Mouse (Mus musculus) ovary, postnatal 36 days (tissue): Measurements from ENCODE around the gene Pard3.

Source experiments
- DNase-seq: peaks from one replicate; pipeline ENCODE4 v3.0.0; 2022; ENCODE audit warnings: low spot score, mixed read lengths

The Pard3 gene

DNA sequence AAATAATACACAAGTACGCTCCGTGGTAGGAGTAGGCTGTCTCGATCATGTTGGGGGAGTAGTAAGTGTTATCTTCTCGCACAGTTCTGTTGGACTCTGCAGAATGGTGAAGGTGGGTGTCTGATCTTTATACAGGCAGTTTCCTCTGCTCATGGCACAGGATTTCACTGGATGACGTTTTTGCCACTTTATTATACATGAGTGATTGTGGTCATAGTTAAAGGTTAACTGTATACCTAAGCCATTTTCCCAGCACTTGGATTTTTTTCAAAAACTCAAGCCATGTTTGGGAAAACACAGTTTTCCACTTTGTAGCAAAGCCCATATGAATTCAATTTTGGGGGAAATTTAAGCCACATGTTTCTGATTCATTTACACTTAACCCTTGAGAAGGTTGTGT, 489.9 kb downstream of the Pard3 start:
- DNase-seq, result no peak

DNA sequence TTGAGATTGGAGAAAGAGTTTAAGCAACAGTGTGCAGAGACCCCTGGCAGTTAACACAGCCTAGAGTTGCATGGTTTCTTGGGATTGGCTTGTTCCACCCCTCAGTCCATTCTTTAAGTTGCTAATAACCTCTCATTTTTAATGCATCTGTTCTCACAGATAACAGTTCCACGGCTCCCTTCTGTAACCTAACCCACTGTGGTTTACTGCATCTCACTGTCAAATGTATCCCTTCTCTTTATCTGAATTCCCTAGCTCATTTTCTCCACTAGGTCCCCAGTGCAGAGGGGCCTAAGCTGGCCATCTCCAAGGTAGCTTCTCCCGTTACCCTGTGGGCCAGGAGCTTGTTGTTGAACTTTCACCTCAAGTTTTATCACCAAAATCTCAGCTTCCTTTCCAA, 492.1 kb downstream of the Pard3 start:
- DNase-seq, result no peak

DNA sequence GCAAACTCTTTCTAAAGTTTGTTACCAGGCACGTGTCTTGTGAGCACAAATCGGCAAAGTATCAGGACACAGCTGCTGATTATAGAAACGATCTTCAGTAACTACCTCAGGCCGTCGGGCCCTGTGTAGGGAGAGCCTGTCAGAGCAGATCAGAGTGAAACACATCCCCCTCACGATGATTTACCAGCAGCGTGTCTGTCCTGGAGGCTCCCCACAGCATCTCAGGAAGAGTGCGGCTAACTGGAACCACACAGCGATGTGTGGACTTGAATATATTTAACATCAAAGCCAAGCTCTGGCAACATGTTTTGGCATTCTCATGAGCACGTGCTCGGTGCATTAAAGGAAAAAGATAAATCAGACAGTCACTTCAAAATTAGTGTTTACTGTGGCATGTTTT, 493.3 kb downstream of the Pard3 start:
- DNase-seq, result no peak

DNA sequence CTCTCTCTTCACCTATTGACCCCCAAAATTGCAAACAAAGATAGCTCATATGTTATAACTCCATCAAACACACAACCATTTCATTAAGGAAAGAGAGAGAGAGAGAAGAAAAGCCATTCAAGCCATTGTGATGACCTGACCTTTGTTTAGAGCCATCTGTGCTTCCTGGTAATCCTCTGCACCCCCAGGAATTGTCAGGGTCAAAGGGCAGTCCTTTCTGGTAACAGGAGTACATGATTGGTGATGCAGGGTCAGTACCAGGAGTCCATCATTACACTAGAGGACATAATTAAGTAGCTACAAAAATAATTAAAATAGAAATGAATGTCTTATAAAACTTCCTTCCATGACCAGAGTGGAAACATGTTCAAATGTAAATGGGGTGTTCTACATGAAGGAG, 493.9 kb downstream of the Pard3 start:
- DNase-seq, result no peak

DNA sequence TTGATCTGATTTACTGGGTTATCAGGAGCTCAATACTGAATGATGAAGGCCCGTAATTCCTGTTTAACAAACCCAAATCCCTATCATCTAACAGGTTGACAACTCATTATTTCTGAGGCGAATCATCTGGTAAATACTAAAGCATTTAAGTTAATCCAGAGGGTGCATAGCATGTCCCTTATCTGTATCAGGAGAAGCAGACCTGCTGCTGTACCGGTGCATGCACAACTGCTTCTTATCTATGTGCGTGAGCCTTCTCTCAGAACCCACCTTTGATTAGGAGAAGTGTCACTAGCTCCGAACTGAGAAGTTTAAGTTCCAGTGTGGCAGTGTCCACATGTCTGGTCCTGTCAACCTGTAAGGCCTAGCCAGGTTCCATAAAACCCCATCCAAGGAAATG, 499.9 kb downstream of the Pard3 start:
- no peak for DNase-seq

DNA sequence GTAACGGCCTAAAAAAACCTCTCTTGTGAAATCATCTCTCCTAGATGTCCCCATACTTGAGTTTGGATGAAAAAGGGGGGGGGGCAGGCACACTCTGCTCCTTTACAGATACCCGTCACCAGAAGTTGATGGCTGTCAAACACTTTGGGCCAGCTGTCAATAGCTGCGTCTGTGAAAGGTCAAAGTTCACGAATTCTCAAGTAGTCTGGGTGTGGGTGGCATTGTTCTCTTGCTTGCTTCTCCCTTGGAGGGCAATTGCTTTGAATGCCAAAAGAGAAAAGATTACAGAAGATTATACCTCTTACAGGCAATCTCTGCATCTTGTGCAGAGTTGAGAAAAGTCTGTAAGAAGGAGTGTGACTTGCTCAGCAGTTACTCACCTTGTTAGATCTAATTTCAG, 500.7 kb downstream of the Pard3 start:
- DNase-seq, result no peak

DNA sequence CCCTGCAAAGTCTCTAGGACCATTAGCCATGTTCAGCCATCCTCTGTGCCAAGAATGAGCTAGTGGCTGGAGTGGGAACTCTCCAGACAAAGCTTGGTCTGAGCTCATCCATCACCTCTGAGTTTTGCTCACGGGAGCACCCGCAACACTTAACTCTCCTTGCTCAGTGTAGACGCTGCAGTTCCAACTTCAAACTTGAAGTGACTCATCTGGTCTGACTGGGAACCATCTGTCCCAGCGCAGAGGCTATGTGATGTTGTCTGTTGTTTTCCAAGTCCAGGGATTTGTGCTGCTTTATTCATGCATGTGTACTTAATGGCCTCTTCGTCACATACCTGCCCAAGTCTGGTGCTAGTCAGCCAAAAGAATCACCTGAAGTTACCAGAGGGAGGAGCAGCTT, 505.5 kb downstream of the Pard3 start:
- DNase-seq, result no peak

DNA sequence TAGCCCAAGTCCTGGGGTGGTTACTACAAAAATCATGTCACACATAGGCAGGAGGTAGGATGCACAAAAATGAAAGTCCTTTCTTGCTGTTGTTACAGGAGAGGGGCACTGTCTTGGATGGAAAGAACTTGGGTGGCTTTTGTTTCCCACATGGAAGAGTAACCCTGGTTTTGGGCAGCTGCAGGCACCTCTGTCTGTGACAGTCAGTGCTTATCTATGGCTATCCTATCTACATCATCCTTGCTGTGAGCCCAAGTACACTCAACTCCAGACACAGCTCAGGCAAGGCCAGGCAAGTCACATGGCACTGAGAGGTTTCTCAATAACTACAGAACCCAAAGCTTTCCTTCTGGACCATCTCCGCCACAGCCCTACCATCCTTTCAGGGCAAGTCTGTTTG, 506.8 kb downstream of the Pard3 start:
- DNase-seq, result no peak

DNA sequence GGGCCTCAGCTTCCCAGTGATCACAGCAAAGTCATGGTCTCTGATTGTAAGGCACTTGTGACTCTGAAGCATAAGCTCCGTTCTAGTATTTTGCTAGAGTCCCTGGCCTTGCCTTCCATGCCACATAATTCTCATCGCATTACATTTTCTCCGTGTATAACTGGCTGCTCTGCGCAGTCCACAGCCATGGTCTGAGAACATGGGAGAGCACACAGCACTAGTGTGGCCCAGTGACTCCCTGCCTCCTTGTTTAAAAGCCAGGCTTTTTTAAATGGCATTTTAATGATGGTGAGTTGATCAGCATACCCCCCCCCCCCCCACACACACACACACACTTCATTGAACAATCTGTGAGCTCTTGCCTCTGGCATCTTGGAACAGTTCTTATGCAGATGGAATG, 508.8 kb downstream of the Pard3 start:
- no peak for DNase-seq

DNA sequence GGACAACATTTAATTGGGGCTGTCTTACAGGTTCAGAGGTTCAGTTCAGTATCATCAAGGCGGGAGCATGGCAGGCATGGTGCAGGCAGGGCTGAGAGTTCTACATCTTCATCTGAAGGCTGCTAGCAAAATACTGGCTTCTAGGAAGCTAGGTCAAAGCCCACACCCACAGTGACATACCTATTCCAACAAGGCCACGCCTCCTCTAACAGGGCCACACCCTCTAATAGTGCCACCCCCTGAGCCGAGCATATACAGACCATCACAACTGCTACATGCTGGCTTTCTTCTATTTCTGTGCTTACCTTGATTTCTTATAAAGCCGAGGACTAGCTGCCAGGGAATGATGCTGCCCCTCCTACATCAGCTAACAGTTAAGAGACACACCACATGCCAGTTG, 513.0 kb downstream of the Pard3 start:
- DNase-seq, result no peak

DNA sequence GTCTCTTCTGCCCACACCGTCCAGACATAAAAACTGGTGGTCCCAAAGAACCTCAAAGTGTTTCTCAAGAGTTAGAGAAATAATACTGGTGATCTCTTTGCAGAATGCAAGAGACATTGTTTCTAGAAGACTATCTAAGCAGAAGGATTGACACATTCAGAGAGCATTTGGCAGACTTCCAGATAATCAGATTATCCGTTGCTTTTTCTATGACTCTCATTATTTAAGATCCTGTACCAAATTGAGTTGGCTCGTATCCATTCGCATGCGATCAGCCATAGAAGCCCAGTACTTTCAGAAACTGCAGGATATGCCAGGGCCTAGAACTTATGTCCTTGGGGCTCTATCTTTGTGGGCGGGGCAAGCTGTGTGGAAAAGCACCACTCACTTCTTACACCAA, 514.0 kb downstream of the Pard3 start:
- DNase-seq, result no peak

DNA sequence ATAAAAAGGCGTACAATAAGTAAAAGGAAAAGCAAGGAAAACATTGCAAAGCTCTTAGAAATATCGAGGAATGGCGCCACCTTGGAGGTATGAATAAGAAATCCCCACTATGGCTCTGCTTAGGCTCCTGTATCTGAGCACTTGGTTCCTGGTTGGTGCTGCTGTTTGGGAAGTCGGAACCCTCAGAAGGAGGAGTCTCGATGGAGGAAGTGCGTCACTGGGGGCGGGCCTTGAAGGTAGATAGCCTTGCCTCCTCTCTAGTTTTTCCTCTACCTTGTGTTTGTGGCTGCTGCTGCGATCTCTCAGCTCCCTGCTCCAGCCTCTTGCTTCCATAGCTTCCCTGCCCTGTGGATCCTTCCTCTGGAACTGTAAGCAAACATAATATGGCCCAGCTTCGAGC, 515.7 kb downstream of the Pard3 start:
- DNase-seq, result no peak

DNA sequence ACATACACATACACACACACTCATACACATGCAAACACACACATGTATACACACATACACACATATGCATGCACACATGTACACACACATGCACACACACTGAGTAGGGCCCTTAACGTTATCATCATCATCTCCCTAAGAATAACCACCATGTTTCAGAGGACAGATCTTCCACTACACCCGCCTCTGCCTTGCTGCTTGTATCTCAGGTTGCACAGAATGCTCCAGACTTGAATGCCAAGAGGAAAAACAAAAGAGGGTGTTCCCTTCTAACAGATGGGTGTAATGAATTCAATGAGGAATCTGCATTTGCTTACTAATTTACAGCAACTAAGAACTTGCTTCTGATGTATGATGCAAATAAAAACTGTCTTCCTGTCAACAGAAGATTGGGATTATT, 519.7 kb downstream of the Pard3 start:
- no peak for DNase-seq

DNA sequence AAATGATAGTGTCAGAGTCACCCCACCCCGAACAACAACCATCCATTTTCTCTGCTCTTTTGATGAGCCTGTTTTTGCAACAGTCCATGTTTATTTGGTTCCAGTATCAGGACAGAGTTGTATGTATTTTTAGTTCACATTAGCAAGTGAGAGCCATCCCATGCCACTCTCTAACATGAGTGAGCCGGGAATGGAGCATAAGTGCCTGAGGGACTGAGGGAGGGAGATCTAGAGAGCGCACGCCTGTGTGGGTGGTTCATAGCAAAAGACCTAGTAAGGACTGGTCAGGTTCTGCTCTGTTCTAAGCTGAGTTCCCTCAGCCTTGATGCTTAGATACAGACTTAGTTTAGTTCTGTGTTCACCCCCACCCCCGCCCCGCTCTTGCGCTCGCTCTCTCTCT, 521.9 kb downstream of the Pard3 start:
- no peak for DNase-seq

DNA sequence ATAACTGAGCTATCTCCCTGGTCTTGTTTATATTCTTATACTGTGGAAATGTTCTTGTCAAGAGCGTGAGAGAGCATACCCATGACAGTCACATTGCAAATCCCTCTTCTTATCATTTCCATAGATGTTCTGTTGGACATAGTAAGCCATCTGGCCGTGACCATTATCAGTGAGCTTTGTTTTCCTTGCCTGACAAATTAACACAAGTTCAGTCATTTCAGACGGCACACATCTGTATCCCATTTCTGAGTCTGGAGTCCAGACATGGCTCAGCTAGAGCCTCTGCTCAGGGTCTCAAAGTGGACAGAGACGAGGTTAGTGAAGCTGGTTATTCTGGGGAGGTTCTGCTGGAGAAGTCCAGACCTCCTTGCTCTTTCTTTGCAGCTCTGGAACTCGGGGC, 523.0 kb downstream of the Pard3 start:
- no peak for DNase-seq

DNA sequence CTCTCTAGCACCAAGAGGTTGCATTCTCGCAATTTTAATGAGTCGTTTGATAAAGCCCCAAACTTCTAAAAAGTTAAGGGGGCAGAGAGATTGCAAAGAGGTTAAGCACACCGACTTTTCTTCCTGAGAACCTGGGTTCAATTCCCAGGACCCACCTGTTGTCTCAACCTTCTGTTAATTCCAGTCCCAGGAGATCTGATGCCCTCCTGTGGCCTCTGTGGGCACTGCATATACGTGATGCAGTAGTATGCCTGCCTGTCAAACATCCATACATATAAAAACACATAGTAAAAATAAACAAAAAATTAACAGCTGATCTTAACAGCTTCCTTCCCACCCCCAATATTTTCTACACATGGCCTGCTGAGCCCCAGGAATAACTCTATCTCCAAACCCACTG, 524.6 kb downstream of the Pard3 start:
- peak; percentile 23 for DNase-seq

DNA sequence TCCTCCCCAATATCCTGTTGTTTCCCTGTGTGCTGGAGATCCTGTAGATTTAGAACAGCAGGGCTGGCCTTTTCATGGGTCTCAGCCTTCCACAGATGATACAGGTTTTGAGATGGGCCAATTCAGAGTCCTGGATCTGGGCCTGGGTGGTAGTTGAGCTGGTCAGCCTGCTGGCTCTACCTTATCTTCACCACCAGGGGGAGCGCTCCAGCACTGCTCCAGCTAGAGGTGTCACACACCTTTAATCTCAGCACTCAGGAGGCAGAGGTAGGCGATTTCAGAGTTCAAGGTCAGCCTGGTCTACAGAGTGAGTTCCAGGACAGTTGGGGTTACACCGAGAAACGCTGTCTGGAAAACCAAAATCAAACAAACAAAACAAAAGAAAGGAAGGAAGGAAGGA, 525.6 kb downstream of the Pard3 start:
- peak; percentile 60 for DNase-seq

DNA sequence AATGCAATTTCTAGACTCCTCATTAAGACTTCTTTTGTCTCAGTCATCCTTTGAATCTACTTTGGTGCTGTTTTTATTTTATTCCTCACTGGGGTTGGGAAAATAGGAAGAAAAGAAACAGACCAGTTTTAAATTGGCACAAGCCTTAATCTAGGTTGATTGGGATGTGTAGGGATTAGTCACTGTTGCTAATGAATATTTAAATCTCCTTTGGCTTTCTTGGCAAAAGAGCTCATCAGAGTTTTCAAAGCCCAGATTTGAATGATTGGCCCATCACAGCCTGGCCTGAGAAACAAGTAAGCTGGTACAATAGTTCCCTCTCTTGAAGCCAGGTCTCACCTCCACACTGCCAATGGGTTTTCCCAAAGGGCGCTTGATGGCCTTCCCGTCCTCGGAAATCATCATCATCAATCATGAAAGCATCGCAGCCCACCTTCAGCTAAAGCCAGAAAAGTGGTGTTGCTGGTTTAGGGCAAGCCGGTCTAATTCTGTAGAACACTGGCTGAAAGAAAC, 527.0 kb downstream of the Pard3 start:
- no peak for DNase-seq

DNA sequence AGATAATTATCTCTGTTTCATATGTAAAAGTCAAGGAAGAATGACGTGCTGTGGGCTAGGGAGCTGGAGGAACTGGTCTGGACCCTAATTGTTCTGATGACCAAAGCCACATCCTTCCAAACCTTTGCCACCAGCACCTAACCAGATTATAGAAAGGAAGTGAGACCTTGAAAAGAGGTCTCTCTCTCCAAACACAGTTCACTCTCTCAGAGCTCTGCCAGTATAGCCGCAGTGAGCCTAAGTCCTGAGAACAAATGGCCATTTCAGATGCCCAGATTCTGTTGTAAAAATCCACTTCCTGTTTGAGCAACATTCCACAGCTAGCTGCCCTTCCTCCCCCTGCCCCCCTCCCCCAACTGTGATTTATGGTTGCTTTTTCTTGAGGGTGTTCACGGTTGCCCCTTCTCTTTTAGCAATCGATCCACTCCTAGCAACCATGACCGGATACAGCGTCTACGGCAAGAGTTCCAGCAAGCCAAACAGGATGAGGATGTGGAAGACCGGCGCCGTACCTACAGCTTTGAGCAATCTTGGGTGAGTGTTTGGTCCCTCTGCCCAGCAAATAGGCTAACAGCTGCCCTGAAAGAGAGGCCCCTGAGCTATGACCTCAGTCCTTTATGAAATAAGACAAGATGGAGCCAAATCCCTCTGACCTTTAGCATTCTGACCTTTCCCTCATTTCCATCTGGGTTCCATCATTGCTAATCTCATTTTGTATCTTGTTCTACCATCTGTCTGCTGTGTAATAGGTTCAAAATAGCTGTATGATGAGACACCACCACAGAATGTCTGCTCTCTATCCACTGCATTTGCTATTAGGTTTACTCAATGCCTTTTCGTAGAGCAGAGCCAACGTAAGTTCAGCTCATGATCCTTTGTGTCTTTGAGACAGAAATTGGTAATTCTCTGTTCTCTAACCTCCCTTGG, 529.2 kb downstream of the Pard3 start:
- DNase-seq, result no peak

DNA sequence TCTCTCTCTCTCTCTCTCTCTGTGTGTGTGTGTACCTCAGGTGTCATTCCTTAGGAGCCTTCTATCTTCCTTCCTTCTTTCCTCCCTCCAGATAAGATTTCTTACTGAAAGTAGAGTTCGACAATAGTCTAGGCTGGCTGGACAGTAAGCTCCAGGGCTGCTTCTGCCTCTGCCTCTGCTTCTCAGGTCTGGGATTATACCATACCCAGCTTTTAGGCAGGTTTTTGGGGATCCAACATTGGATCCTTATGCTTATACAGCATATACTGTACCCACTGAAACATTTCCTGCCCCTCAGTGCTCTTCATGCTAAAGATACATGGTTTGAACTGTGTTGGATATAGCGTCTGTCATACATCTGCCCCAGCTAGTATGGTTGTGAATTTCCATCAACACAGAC, 536.9 kb downstream of the Pard3 start:
- no peak for DNase-seq

DNA sequence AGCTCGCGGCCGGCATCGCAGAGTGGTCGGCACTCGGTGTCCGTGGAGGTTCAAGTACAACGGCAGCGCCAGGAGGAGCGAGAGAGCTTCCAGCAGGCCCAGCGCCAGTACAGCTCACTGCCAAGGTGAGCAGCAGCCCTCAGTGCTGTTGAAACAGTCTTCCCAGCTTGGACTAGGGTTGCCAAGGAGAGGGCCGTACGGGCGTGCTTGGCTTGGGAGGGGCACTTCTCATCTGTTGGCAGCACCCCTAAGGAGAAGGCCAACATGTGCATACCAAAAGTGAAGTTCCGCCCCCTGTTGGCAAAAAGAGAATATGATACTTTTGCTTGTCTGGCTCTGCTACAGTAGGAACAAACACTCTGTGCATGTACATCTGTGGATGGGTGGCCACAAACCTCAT, 539.4 kb downstream of the Pard3 start:
- DNase-seq, result peak; percentile 18

DNA sequence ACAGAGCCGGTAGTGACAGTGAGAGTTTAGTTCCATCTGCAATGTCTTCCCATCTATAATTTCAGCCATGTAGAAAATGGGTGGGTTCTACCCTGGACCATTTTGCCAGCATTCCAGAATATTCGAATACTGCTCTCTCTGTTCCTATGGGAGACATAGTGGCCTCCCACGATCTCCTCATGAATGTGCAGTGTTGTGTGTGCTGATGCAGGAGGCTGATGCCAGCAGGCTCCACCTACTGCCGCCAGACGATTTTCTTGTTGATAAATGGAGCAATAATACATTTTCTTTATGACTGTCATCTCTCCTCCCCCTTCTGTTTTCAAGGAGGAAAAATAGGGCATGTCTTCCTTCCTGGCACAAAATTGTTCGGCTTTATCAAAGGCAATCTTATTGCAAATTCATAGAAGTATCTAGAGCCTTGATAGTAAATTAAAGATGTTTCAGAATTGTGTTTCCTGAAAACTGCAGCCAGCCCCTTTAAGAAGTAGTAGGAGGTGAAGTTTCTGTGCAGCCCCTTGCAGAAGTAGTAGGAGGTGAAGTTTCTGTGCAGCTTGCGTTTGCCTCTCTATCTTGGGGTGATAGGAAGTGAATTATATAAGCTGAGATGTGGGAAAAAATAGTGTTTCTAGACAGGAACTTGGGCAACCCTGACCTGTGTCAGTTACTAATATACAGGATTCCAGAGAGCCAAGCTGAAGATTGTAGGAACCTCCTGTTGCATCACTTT, 545.0 kb downstream of the Pard3 start:
- no peak for DNase-seq

DNA sequence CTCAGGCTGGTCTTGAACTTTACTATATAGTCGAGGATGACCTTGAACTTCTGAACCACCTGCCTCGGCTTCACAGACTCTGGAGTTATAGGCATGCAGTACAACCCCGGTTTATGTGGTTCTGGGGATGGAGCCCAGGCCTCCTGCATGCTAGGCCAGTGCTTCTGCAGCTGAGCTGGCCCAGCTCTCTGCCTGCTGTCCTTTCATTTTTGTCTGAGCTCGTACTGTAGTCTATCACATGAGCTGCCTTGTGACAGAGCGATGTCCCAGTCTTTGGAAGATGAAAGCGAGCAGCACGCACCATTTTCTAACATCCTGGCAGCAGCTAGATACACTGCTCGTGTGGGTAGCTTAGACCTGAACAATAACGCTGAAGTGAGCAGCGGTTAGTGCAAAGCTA, 545.6 kb downstream of the Pard3 start:
- no peak for DNase-seq
